ENCODE assay signal across 18 mouse cellular contexts in genomic region chr1:88866571-88866970, GRCm38 (mm10).
A peak's percentile ranks its signal among the peaks of the same experiment; 100 is the strongest.
DNase-seq lines count a peak whose midpoint lies in the region; ATAC-seq lines count a peak whose summit lies in the region.
"Had no signal": no experiment of that assay in that cellular context is flagged by ENCODE, and none has a peak within 500 bp of the region (broad histone marks: within the 10 kb centered on the region; RNA-seq: fewer than 3 reads in every experiment).

No protein-coding gene starts in this region.

- no peak for ATAC-seq in forebrain, embryonic 13.5 days
- ATAC-seq in forebrain, embryonic 16.5 days, result no peak
- no peak for ATAC-seq in limb, embryonic 12.5 days (ENCODE audit: insufficient number of reproducible peaks, insufficient read depth, low FRiP score, low TSS enrichment, low read depth)
- no peak for ATAC-seq in kidney, embryonic 16.5 days (ENCODE audit: low FRiP score, low TSS enrichment)
- ATAC-seq: forebrain, embryonic 14.5 days; forebrain, postnatal 0 days had no signal

- no peak overlapping the region for H3K4me2 ChIP-seq in forebrain, embryonic 13.5 days
- no peak overlapping the region for H3K4me2 ChIP-seq in forebrain, embryonic 16.5 days (ENCODE audit: low read length)
- H3K4me2 ChIP-seq in limb, embryonic 12.5 days, result no peak overlapping the region
- H3K4me2 ChIP-seq in kidney, embryonic 16.5 days (replicated peaks; ENCODE audit: low read depth, low read length), result no peak overlapping the region

- H3K36me3 ChIP-seq in forebrain, embryonic 13.5 days (ENCODE audit: poor library complexity, severe bottlenecking), result no peaks in the 10 kb centered on the region
- H3K36me3 ChIP-seq in forebrain, embryonic 16.5 days (ENCODE audit: control insufficient read depth, insufficient read depth), result no peaks in the 10 kb centered on the region
- H3K36me3 ChIP-seq in heart, embryonic 10.5 days, result no peaks in the 10 kb centered on the region
- no peaks in the 10 kb centered on the region for H3K36me3 ChIP-seq in limb, embryonic 10.5 days
- H3K36me3 ChIP-seq in limb, embryonic 12.5 days, result no peaks in the 10 kb centered on the region
- no peaks in the 10 kb centered on the region for H3K36me3 ChIP-seq in kidney, embryonic 16.5 days (ENCODE audit: insufficient read depth, low read length)

- H3K9me3 ChIP-seq in forebrain, embryonic 13.5 days (replicated peaks), result no peaks in the 10 kb centered on the region
- H3K9me3 ChIP-seq in forebrain, embryonic 16.5 days (ENCODE audit: control insufficient read depth, low read length), result no peaks in the 10 kb centered on the region
- no peaks in the 10 kb centered on the region for H3K9me3 ChIP-seq in heart, embryonic 10.5 days
- H3K9me3 ChIP-seq in limb, embryonic 10.5 days (replicated peaks), result no peaks in the 10 kb centered on the region
- H3K9me3 ChIP-seq in limb, embryonic 12.5 days, result no peaks in the 10 kb centered on the region
- H3K9me3 ChIP-seq in kidney, embryonic 16.5 days (ENCODE audit: low read length), result no peaks in the 10 kb centered on the region

- intact Hi-C loops in heart, postnatal 36 days (cut with DNase I), result no loop called here
- intact Hi-C loops in left cerebral cortex, postnatal 36 days (cut with DNase I), result no loop called here

- no peak overlapping the region for H3K27ac ChIP-seq in forebrain, embryonic 13.5 days
- H3K27ac ChIP-seq in forebrain, embryonic 16.5 days (ENCODE audit: low read length), result no peak overlapping the region
- H3K27ac ChIP-seq in heart, embryonic 10.5 days, result no peak overlapping the region
- H3K27ac ChIP-seq in limb, embryonic 10.5 days, result peak overlapping the region; percentile 36; the same call in 1 of the 2 replicates
- H3K27ac ChIP-seq in limb, embryonic 12.5 days, result 0 out of 2 replicates have a peak overlapping the region, but pooled peaks have one; percentile 23
- no peak overlapping the region for H3K27ac ChIP-seq in kidney, embryonic 16.5 days (ENCODE audit: low read length)

- peak overlapping the region; percentile 17; the same call in 1 of the 2 replicates for H3K9ac ChIP-seq in forebrain, embryonic 13.5 days
- H3K9ac ChIP-seq in forebrain, embryonic 16.5 days (replicated peaks; ENCODE audit: low read depth, low read length), result no peak overlapping the region
- no peak overlapping the region for H3K9ac ChIP-seq in limb, embryonic 12.5 days (replicated peaks)
- H3K9ac ChIP-seq in kidney, embryonic 16.5 days (replicated peaks; ENCODE audit: low read length), result no peak overlapping the region
- H3K9ac ChIP-seq: forebrain, postnatal 0 days had no signal

- no peaks in the 10 kb centered on the region for H3K4me1 ChIP-seq in forebrain, embryonic 13.5 days
- no peaks in the 10 kb centered on the region for H3K4me1 ChIP-seq in forebrain, embryonic 16.5 days (replicated peaks; ENCODE audit: control insufficient read depth, insufficient read depth, low read length)
- peaks cover 4% of the 10 kb centered on the region; the same call in 1 of the 2 replicates for H3K4me1 ChIP-seq in heart, embryonic 10.5 days
- peaks cover 24% of the 10 kb centered on the region for H3K4me1 ChIP-seq in limb, embryonic 10.5 days
- H3K4me1 ChIP-seq in limb, embryonic 12.5 days (replicated peaks), result peaks cover 26% of the 10 kb centered on the region
- peaks cover 12% of the 10 kb centered on the region; the same call in 1 of the 2 replicates for H3K4me1 ChIP-seq in kidney, embryonic 16.5 days (ENCODE audit: insufficient read depth, low read length)

- peak; percentile 47 for DNase-seq in heart, embryonic 10.5 days (ENCODE audit: low spot score)
- DNase-seq in heart, postnatal 36 days, result no peak
- DNase-seq in limb, embryonic 10.5 days (ENCODE audit: low spot score), result no peak
- DNase-seq in left cerebral cortex, postnatal 36 days (ENCODE audit: low spot score in 2 of 2), result no peak
- DNase-seq: adrenal gland, adult 8-10 months; adrenal gland, postnatal 14 days; adrenal gland, postnatal 36 days; cerebellum, adult 11-12 months; cerebellum, adult 2 months; cerebellum, adult 9-10 months; cerebellum, postnatal 10 days; cerebellum, postnatal 25 days; forebrain, postnatal 0 days had no signal

- no peaks in the 10 kb centered on the region for H3K27me3 ChIP-seq in forebrain, embryonic 13.5 days
- H3K27me3 ChIP-seq in forebrain, embryonic 16.5 days (replicated peaks; ENCODE audit: control insufficient read depth, insufficient read depth, low read length), result no peaks in the 10 kb centered on the region
- H3K27me3 ChIP-seq in heart, embryonic 10.5 days (ENCODE audit: insufficient read depth, poor library complexity, severe bottlenecking), result no peaks in the 10 kb centered on the region
- H3K27me3 ChIP-seq in limb, embryonic 10.5 days (ENCODE audit: low read depth, poor library complexity, severe bottlenecking), result no peaks in the 10 kb centered on the region
- H3K27me3 ChIP-seq in limb, embryonic 12.5 days, result no peaks in the 10 kb centered on the region
- no peaks in the 10 kb centered on the region for H3K27me3 ChIP-seq in kidney, embryonic 16.5 days (ENCODE audit: insufficient read depth, low read length)

- H3K4me3 ChIP-seq in forebrain, embryonic 13.5 days, result no peak overlapping the region
- no peak overlapping the region for H3K4me3 ChIP-seq in forebrain, embryonic 16.5 days (replicated peaks; ENCODE audit: low read length)
- H3K4me3 ChIP-seq in heart, embryonic 10.5 days, result no peak overlapping the region
- no peak overlapping the region for H3K4me3 ChIP-seq in limb, embryonic 10.5 days
- no peak overlapping the region for H3K4me3 ChIP-seq in limb, embryonic 12.5 days (replicated peaks)
- H3K4me3 ChIP-seq in kidney, embryonic 16.5 days (ENCODE audit: low read length), result no peak overlapping the region

- WGBS in forebrain, embryonic 13.5 days, result 89% methylated on average over 2 of the region's 2 CpGs
- WGBS in forebrain, embryonic 16.5 days, result 85% methylated on average over 2 of the region's 2 CpGs
- 80% methylated on average over 2 of the region's 2 CpGs for WGBS in heart, embryonic 10.5 days
- WGBS in limb, embryonic 10.5 days, result 91% methylated on average over 2 of the region's 2 CpGs
- WGBS in limb, embryonic 12.5 days, result 71% methylated on average over 2 of the region's 2 CpGs
- 86% methylated on average over 2 of the region's 2 CpGs for whole genome bisulfite sequencing in kidney, embryonic 16.5 days

Comparison
In these comparisons a context has a peak if more than half of its experiments do, and no peak if none do; other contexts are left out.
1. H3K27ac ChIP-seq: peak in limb, embryonic 10.5 days (single experiment) and limb, embryonic 12.5 days (single experiment); none in forebrain, embryonic 13.5 days (single experiment), forebrain, embryonic 16.5 days (single experiment), heart, embryonic 10.5 days (single experiment) and kidney, embryonic 16.5 days (single experiment).